Mouse (Mus musculus): ENCODE results near the gene Gm44973. TPM values are rescaled to one million over a fixed set of nuclear protein-coding genes. Genes with fewer than 3 reads are reported as not detected.
"Not testable (repeated sequence)": the region's sequence is repeated elsewhere in the genome, so short reads cannot be mapped to it uniquely, and the experiment has no call there.

Gm44973 gene
- total RNA-seq, 2 experiments from 2014 or later: not detected

DNA sequence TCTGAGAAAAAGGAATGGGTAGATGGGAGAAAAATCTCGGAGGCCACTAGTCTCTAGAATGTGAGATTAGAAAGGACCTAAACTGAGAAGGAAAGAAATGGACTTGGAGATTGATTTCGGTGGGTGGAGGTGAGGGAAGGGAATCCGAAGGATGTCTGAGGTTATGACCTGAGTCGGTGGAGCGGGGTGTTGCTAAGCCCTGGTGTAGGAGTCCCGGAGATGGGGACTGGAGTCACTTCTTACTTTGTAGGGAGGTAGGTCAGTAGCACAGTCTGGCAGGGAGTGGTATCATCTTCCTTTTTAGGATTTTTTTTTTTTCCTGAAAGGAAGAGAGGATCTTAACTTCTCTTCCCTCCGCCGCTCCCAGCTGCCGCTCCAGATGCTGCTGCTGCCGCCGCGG lies 37.1 kb downstream of the Gm44973 start:
- DNase-seq: no peak

DNA sequence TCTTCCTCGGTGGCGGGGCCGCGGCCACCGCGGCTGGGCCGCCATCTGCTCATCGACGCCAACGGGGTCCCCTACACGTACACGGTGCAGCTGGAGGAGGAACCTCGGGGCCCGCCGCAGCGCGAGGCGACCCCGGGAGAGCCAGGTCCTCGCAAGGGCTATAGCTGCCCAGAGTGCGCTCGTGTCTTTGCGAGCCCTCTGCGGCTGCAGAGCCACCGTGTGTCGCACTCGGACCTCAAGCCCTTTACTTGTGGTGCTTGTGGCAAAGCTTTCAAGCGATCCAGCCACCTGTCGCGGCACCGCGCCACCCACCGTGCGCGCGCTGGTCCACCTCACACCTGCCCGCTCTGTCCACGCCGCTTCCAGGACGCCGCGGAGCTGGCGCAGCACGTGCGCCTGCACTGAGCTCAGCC lies 37.6 kb downstream of the Gm44973 start:
- no peak for DNase-seq

DNA sequence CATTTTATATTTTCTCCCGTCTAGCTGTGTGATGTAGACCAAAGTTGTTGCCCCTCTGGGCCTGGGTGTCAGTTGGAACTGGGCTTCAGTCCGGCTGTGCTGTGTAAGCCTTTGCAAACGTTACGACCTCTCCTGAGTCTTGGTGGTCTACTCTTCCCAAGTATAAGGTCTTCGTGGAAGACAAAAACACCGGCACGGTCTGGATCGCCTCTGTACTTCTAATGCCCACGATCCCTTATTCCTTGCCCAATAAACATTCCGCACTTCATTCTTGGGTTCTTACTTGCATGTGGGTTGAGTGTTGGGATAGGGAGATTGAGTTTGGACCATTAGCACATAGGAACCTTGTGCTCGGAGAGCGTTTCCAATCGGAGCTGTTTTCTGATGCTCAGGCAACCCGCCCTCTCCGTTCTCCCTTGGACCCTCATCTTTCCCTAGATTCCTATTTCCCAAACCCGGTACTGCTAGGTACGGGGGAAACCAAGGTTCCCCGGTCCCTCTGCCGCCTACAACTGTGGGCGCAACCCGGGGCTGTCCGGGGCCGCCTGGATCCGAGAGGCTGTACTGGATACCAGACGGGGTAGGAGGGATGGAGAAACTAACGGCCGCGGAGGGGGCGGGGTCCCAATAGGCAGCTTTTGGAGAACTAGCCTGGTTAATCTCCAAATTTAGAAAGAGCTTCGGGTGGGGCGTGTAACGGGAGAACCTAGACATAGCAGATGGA lies 38.3 kb downstream of the Gm44973 start:
- no peak for DNase-seq

DNA sequence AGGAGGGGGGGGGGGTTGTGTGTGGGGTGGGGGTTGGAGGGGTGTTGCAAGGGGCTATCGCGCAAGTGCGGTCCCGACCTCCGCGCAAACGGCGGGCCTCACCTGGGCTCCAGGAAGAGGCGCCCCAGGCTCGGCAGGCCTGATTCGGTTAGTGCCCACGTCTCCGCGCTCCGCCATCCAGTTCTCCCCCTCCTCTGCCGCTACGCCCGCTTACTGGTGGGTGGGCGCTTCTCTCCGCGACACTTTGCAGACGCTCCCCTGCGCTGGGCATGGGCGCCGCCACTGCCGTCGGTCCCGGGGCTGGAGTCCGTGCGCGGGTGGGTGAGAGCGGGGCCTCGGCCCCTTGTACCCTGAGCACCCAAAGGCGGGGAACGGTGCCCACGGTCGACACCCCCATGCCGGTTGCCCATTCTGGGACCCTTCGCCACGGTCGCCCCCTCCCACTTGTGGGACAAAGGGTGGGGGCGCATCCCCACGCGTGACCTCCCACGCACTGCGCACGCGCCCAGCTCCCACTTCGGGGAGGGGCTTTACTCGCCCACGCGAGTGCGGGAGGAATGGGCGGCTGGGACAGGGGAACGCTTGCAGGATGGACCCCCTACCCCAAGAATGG lies 41.5 kb downstream of the Gm44973 start:
- peak; percentile 73 to 75 for DNase-seq

DNA sequence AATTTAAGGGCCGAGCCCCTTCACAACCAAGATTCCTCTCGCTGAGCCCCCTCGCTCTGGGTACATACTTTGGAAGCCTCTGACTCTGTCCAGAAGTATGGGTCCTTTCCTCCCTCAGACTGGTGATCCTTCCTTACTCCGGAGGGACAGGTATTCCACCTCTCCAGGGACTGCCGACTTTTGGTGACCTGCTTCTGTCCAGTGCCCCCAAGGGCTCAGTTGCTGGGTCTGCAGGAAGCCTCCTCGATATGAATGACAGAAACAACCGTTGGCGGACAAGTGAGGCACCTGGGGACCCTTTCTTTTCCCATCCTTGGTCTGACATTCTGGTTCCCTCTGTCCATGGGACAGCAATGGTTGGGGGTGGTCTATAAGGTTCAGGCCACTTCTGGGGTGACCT lies 42.1 kb downstream of the Gm44973 start:
- no peak for DNase-seq

DNA sequence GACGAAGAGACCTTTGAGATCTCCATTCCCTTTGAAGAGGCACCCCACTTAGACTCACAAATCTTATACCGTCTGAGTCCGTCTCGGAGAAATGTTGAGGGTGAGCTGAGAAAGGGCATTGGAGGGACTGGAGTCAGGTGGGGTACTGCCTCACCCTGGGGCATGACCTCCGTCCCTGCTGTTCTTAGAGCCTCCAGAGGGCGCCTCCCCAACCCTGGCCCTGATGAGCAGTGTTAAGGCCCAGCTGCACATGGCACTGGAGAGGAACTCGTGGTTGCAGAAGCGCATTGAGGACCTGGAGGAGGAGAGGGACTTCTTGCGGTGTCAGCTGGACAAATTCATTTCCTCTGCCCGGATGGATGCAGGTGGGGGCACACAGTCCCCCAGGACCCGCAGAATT lies 42.5 kb downstream of the Gm44973 start:
- DNase-seq: no peak

DNA sequence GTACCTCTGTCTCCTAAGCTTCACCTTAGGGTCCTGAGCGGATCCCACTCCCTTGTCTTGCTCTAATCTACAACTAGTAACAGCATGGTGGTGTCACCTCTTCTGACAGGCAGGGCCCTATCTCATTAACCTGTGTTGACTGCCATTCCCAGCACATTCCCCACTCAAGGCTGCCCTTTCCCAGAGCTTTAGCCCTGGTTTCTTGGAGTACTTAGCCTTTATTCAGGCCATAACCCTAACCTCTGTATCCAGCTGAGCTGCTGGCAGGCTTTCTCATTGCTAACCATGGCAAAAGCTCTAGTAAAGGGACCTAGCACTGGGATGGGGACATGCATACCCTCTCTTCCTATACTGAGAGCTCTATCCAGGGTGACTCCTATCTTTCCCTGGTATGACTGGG lies 43.3 kb downstream of the Gm44973 start:
- DNase-seq: no peak

DNA sequence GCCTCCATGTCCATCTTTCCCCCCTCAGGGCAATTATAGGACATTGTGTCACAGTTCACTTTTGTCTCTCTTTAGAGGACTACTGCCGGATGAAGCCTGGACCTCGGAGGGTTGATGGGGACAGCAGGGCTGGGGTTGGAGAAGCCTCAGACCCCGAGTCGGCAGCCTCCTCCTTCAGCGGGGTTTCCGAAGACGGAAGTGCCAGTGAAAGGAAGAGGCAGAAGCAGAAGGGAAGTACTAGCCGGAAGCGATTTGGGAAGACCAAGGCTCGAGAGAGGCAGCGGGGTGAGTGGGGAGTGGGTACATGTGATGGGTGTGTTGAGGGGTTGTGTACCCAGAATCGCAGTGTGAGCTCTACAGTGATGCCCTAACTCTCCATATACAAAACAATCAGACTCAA lies 44.1 kb downstream of the Gm44973 start:
- DNase-seq: no peak

DNA sequence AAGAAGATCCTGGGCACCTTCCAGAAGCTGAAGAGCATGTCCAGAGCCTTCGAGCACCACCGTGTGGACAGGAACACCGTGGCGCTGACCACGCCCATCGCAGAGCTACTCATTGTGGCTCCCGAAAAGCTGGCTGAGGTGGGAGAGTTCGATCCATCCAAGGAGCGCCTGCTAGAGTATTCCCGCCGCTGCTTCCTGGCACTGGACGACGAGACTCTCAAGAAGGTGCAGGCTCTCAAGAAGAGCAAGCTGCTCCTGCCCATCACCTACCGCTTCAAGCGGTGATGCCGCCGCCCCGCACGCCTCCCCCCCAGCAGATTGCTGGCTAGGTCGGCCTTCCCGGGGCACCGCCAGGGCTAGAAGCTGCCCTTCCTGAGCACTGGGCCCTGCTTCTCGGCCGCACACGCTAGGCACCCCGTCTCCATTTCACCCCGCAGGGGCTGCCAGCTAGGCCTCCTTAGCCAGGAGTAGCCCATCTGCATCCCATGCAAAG lies 45.0 kb downstream of the Gm44973 start:
- DNase-seq: peak in 1 of 2 experiments; percentile 70

DNA sequence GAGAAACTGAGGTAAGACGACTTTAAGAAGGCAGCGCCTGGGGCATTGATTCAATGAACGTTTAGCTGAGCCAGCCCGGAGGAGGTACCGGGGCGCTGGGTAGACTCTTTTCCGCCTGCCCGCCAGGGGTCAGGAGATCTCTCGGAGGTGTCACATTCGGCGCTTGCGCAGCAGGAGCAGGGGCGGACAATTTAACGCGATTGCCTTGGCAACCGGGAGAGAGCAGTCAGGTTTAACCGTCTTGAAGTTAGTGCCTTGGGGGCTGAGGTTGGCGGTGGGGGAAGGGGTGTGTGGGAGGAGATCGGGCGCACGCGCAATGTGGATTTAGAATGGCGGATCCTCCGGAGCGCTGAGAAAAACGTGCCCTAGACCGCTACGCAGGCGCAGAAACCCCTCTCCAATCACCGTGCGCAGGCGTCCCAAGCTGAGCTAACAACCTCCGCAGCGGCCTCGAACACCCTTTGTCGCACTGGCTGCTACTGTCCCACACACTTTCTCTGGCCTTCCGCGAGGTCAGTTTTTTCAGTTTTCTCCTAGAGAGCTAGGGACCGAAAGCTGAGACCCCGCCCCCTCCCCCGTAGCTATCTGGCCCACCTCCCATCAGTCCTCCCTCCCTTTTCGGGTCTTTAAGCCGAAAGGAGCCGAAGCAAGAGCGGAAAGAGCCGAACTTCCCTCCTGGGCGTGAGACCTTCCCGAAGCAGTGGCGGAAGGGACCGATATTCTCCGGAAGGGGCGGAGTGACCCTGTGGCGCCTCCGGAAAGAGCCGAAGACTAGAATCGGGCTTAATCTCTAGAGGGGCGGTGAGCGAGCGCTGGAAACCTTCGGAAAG lies 45.9 kb downstream of the Gm44973 start:
- DNase-seq: peak; percentile 98

DNA sequence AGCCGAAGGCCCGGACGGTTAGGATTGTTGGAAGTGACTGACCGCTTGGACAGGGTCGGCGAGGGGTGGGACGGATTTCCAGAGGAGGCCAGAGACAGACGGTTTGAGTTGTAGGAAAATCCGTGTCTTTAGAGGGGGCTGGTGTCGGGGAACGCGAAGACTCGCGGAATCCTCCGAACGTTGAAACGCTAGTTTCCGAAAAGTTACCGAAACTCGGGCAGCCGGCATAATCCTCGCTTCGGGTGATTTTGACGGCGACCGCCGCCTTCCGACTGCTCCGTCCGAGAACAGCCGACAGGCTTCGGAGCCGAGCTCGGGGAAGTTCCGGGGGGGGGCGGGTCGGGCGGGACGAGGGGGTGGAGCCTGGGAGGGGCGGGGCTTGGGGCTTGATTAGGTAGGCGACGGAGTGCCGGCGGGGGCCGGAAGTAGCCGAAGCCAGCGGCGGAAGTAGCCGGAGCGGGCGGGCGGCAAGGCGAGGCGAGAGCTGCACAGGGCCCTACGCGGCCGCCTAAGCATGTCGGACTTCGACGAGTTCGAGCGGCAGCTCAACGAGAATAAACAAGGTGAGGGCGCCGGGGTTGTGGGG lies 46.6 kb downstream of the Gm44973 start, which contains the start of gene U2af2:
Gene U2af2 (plus strand): TSS at position 370 of the 586 bp plus-strand sequence.
- DNase-seq: peak; percentile 91 to 92

DNA sequence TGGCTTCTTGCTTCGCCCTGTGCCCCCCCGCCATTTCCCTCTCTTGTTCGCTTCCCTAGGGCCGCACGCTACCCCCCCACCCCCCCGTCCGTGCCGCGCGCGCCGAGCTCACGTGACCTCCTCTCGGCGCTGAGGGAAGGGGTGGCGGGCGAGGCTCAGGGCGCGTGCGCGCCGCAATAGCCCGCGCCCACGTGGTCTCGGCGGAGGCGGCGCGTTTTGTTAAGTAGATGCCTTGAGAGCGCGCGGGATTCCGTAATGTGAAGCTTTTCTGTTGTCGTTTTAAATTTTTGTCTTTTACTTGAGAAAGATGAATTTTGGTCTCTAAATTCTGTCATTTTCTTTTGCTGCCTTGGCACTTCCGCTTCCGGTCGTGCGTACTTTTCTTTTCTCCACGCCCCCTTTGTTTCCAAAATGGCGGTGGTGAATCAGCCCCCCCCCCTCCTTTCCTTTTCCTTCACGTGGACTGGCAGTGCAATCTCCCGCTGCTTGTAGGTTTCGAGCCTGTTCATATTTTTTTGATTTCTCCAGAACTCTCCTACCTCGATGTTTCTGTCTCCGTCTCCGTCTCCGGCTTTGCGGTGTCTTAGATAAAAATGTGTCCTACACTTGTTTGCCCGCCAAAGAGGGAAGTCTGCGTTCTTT lies 47.2 kb downstream of the Gm44973 start:
- DNase-seq: no peak

DNA sequence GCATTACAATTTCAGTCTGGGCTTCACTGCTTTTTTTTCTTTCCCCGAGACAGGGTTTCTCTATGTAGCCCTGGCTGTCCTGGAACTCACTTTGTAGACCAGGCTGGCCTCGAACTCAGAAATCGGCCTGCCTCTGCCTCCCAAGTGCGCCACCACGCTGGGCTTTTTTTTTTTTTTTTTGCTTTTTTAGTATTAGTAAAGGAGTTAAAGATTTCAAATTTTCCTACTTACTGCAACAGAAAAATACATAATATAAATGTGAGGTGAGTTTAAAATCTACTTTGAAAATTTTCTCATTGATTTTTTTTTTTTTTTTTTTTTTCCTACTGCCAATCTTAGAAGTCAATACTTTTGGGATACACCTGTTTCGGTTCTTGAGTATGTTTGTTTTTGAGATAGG lies 49.6 kb downstream of the Gm44973 start:
- no peak for DNase-seq

DNA sequence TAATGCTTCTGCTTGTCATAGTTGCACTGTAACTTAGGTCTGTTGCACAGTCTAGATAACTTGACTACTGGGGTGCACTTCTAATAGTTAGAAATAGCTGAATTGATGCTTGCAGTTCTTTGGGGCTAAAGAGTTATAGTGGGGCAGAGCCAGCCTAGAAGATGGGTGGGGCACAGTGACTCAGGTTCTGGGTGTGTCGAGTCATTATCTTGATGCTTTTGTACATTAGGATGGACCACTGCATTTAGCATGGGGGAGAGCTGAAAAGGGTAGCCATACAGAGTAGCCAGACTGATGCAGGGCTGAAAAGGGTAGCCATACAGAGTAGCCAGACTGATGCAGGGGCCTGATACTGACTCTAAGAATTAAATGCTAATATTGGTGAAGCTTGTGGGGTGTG lies 58.3 kb downstream of the Gm44973 start:
- DNase-seq: no peak

DNA sequence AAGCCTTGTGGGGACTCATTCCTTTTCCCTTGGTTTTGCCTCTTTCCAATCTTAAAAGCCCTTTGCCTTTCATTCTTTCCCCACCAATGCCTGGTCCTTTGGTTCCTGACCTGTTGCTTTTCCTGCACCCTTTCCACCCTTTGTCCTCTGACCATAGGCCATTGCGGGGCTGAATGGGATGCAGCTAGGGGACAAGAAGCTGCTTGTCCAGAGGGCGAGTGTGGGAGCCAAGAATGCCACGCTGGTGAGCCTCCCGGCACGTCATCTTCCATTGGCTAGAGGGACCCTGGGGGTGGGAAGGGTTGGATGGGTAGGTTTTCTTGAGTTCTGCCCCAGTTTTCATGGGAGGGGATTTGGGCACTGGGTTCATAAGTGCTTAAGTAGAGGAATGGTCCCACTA lies 59.7 kb downstream of the Gm44973 start:
- DNase-seq: no peak

DNA sequence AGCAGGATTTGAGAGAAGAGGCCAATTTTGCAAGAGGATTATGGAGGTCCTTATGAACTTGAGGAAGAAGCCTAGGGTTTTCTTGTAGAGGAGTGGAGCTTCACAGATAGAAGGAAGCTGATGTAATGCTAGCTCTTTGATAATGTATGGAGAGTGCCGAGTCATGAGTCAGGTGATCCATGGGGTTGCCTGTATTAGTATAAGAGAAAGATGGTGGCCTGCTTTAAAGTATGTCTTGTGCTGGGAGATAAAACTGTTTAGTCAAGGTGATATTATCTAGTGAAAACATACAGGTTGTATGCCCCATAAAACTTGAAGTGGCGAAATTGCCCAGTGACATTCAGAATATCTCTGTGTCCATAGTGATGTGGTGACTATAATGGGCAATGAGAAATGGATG lies 61.6 kb downstream of the Gm44973 start:
- no peak for DNase-seq

DNA sequence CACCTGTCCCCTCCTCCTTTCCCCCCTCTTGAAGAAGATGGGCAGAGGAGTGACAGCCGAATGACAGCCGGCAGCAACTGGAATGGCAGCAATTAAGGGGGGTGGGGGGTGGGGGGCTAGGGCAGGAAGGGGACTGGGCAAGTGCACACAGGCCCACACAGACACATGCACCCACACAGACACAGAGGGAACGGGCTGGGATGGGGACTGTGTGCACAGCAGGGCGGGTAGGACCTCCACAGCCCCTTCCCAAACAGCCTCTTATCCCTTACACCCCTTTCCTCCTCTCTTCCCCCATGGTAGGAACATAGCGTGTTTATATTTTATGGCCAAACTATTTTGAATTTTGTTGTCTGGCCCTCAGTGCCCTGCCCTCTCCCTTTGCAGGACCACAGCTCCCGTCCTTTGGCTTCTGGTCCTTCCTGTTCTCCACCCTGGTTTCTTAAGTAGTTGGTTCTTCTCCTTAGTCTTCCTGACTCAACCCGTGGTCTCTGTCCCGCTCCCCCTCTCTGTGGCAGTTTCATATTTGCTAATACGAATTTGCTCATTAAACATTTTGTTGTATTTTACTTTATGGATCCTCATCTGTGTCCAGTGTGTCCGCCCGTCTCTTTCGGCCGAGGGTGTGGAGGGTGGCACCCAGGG lies 64.2 kb downstream of the Gm44973 start:
- not testable (repeated sequence) for DNase-seq

DNA sequence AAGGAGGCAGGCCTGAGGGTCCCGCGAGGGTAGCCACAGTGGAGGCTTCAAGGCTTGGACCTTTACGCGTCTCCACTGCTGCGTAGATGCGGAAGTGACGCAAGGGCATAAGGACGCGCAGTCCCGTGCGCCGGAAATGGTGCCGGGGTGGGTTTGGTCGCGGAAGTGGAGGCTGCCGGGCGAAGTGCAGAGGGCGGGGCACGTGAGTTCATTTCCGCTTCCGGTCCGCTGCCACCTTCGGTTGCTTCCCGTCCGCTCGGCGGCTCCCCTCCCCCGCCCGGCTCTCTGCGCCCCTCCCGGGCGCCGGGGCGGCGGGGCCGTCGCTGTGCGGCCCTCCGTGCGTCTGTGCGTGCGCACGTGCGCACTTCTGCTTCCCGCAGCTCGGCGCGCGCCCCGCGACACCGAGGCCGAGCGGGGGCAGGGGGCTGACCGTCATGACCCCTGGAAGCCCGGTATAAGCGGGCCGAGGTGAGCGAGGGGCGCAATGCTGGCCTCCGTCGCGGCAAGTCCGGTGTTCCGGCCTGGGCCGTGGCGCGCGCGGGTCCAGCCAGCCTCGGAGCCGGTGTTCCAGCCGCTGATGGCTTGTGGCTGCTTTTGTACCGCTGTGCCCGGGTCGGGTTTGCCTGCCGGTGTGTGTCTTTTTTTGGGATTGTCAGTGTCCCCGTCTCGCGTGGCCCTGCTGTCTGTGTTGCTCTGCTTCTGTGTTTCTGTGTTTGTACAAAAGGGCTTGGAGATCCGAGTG lies 64.9 kb downstream of the Gm44973 start, which contains the start of gene Epn1:
Gene Epn1 (plus strand): TSS at position 226 of the 742 bp plus-strand sequence.
- peak; percentile 97 for DNase-seq

DNA sequence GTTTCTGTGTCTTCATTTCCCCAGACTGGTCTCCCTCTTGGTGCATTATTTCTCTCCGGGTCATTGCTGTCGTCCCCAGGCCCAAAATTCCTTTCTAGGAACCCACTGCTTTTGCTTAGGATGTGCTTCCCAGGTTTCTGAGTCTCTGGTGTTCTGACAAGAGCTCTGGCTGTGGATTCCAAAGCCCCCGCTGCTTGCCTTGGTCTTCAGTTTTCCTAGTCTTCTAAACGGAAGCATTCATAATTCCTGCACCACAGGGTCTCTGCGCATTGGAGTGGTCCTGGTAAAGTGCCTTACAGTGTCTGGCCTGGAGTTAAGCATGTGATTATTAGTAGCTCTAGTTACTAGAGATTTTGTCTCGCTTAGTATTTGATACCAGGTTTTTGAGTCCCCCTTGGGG lies 65.5 kb downstream of the Gm44973 start:
- DNase-seq: no peak

DNA sequence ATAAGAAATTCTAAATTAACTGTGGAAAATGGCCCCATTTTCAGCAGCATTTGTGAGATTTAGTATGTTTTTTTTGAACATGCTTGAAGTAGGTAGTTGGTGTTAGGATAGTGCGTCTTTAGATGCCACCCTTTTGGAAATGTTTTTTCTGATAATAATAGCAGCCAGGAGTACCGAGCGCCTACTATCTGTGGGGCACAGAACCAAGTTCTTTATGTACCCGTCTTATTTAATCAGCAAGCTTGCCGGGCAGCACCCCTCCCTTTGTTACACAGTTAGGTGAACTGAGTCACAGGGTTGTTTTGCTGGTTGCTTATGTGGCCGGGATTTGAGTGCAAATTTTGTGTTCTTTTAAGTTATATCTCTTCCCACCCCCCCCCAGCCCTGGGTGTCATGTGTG lies 65.9 kb downstream of the Gm44973 start:
- no peak for DNase-seq

DNA sequence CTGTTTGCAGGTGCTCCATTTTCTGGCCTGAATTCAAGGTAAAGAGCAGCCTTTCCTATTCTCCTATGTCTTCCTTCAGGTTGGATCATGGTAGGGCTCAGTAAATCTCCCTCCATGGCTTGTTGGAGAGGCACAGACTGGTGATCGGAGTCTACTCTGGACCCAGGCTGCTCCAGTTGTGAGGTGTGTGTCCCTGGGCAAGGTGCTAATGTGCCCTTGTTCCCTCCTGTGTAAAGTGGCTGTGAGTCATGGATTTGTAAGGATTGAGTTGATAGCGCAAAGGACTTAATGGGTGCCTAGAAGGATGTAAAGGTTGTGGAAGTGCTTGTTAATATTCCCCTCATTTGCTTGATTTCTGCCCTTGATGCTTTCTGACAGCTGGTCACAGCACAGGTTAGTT lies 66.6 kb downstream of the Gm44973 start:
- DNase-seq: no peak
